Mouse (Mus musculus) forebrain, embryonic 12.5 days (tissue): Measurements from ENCODE around the gene Ntn1. TPM values are rescaled to one million over a fixed set of nuclear protein-coding genes. Genes with fewer than 3 reads are reported as not detected.

Source experiments
- ATAC-seq: fragments of 200-750 bp; cut with Nextera tagmentation; 2 replicates; pipeline ENCODE4 v1.8.0; 2017; ENCODE audit warnings: moderate TSS enrichment; ENCODE audit not compliant: low FRiP score
- H3K27ac ChIP-seq: fragments of 300-500 bp; sonication (generic); 2 replicates; pipeline ENCODE4 v1.5.1; 2016; ENCODE audit warnings: mild to moderate bottlenecking
- H3K27me3 ChIP-seq: fragments of 300-500 bp; sonication (generic); 2 replicates; pipeline ENCODE4 v1.6.1; 2016; ENCODE audit warnings: mild to moderate bottlenecking
- H3K36me3 ChIP-seq: fragments of 300-500 bp; sonication (generic); replicated peaks from 2 replicates; pipeline ENCODE4 v1.6.1; 2016; ENCODE audit warnings: mild to moderate bottlenecking
- H3K4me1 ChIP-seq: fragments of 300-500 bp; sonication (generic); 2 replicates; pipeline ENCODE4 v1.6.1; 2016
- H3K4me2 ChIP-seq: fragments of 300-500 bp; sonication (generic); 2 replicates; pipeline ENCODE4 v1.6.1; 2016; ENCODE audit warnings: mild to moderate bottlenecking, moderate library complexity
- H3K4me3 ChIP-seq: fragments of 300-500 bp; sonication (generic); replicated peaks from 2 replicates; pipeline ENCODE4 v1.5.1; 2016; ENCODE audit warnings: mild to moderate bottlenecking
- H3K9ac ChIP-seq: fragments of 300-500 bp; sonication (generic); 2 replicates; pipeline ENCODE4 v1.6.1; 2016; ENCODE audit warnings: mild to moderate bottlenecking
- H3K9me3 ChIP-seq: fragments of 300-500 bp; sonication (generic); 2 replicates; pipeline ENCODE4 v1.6.1; 2016
- WGBS: fragments of 180-500 bp; shearing (Covaris S2); methylation state at CpG from one replicate; pipeline ENCODE4 v1.1.7; 2016; 5-methylcytosine and 5-hydroxymethylcytosine counted together
- polyA plus RNA-seq: library from polyadenylated mRNA; unstranded; fragments of >200 nt; fragmentation: Nextera tagmentation; extraction: Ambion mirVana; gene quantifications from 2 replicates; pipeline ENCODE4 v1.2.1, GENCODE M21; 2016

Gene Ntn1
- polyA plus RNA-seq, 1 experiment from 2014 or later, result 14.2 TPM

DNA sequence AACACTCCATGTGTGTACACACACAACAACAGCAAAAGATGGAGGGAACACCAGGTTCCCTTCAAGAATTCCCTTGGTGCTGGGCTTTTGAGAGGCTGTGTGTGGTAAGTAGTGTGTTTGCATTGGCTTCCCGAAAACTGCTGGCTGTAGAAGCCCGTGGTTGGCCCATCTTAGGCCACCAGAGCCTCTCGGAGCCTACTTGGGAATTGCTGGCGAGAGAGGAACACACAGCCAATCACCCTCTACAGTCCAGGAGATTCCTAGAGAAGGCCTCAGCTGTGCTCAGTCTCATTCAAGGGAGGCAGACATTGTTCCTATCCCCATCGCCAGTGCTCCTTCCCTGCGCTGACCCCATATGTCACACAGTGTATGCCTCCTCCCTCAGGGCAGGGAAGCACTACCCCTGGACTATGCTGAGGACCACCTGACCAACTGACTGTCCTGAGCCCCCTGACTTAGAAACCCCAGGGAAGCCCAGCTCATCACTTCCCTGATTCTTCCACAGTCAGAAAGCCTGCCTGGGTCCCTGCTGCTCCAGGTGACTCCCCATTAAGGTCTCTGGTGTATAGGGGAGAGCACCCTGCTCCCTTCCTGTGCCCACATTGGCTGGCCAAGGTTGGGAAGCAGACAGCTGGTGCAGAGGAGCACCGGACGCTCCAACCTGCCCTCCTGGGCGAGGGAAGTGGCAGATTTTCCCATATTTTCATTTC is 186.0 kb downstream of the Ntn1 start:
- Histone ChIP-seq H3K9ac (peak overlapping the region; percentile 36; the same call in 1 of the 2 replicates), H3K36me3 (0 out of 2 replicates have a peak, but pooled peaks cover 5% of the 10 kb centered on the region), H3K27ac (peak overlapping the region; percentile 86), H3K9me3 (no peaks in the 10 kb centered on the region), H3K4me1 (peaks cover 45% of the 10 kb centered on the region), H3K4me3 (no peak overlapping the region), H3K4me2 (peak overlapping the region; percentile 30), H3K27me3 (peaks cover 3% of the 10 kb centered on the region; the same call in 1 of the 2 replicates)
- WGBS, result 44% methylated on average over 9 of the region's 9 CpGs
- ATAC-seq, result peak; percentile 50

- peaks cover 3% of the 10 kb centered on the region; the same call in 1 of the 2 replicates for H3K27me3 ChIP-seq
- no peak overlapping the region for H3K4me3 ChIP-seq
- H3K4me1 ChIP-seq, result peaks cover 45% of the 10 kb centered on the region
- H3K4me2 ChIP-seq, result no peak overlapping the region
- H3K27ac ChIP-seq, result peak overlapping the region; percentile 86
- 0 out of 2 replicates have a peak, but pooled peaks cover 5% of the 10 kb centered on the region for H3K36me3 ChIP-seq
- ATAC-seq, result no peak
- no peak overlapping the region for H3K9ac ChIP-seq
- no peaks in the 10 kb centered on the region for H3K9me3 ChIP-seq
- WGBS, result 78% methylated on average over 3 of the region's 3 CpGs
These were observed 186.7 kb downstream of the Ntn1 start for GRCm38 (mm10) chr11:68213896-68214295.

- ATAC-seq, result no peak
These were observed 188.6 kb downstream of the Ntn1 start for GRCm38 (mm10) chr11:68211924-68212578.

DNA sequence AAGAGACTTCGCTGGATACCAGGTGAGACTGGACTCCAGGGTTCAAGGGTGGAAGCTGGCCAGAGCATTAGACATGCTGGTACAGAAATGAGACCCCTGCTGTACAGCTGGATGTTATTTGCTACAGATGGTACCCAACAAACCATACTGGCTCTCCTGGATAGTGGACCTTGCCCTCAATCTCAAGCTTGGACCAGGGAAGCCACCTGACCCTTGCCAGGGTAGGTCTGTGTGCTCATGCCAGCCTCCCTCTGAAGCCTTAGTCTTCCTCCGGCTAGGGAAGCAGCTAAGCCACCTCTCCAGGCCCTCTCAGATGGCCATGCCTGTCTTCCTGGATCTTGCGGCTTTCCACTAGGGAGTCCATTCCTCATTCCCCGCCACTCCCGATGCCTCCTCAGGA is 189.9 kb downstream of the Ntn1 start:
- H3K9me3 ChIP-seq, result no peaks in the 10 kb centered on the region
- no peak overlapping the region for H3K9ac ChIP-seq
- no peaks in the 10 kb centered on the region; the same call in 1 of the 2 replicates for H3K27me3 ChIP-seq
- H3K4me2 ChIP-seq, result no peak overlapping the region
- H3K4me3 ChIP-seq, result no peak overlapping the region
- H3K36me3 ChIP-seq, result 0 out of 2 replicates have a peak, but pooled peaks cover 5% of the 10 kb centered on the region
- no peak for ATAC-seq
- WGBS, result 92% methylated on average over 5 of the region's 5 CpGs
- peaks cover 28% of the 10 kb centered on the region for H3K4me1 ChIP-seq
- no peak overlapping the region for H3K27ac ChIP-seq

More at GRCm38 (mm10) chr11:68211924-68212578, 188.6 kb downstream of the Ntn1 start:
- WGBS, result 69% methylated on average over 8 of the region's 8 CpGs
- Histone ChIP-seq H3K9me3 (no peaks in the 10 kb centered on the region), H3K36me3 (0 out of 2 replicates have a peak, but pooled peaks cover 5% of the 10 kb centered on the region), H3K27me3 (peaks cover 3% of the 10 kb centered on the region; the same call in 1 of the 2 replicates), H3K4me2 (no peak overlapping the region), H3K9ac (no peak overlapping the region), H3K4me3 (no peak overlapping the region), H3K4me1 (peaks cover 41% of the 10 kb centered on the region), H3K27ac (no peak overlapping the region; the same call in 1 of the 2 replicates)

DNA sequence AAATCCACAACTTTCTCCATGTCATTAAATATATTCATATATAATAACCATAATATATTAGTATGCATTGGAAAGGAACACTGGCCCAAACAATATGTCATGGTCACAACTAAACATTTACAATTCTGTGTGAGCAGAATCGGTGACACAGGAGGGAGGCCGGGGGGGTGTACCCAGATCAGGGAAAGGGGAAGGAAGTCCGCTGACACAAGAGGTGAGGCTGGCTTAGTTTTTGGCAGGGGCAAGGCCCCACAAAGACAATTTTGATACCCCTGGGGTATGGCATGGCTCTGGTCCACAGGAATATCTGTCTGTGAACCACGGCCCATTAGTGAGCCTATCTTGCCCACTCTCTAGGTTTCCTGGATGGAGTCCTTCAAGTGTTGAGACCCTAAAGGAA is 191.1 kb downstream of the Ntn1 start:
- peaks cover 16% of the 10 kb centered on the region for H3K4me1 ChIP-seq
- H3K4me2 ChIP-seq, result no peak overlapping the region
- H3K27me3 ChIP-seq, result no peaks in the 10 kb centered on the region; the same call in 1 of the 2 replicates

DNA sequence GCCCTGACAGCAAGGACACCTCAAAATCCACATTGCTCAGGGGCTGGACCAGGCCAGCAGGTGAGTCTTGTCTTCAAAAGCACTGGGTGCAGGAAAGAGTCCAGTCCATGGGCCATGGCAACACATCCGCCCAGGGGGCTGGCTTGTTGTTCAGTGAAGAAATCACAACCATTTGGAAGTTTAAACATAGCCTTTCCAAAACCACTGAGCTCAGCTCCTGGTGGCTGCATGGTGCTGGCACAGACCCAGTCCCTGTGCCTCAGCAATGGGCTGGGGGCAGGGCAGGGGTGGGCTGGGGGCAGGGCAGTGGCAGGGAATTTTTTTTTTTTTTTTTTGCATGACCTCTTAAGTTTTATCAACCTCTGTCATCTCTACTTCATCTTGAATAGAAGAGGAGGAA is 192.0 kb downstream of the Ntn1 start:
- Histone ChIP-seq H3K27me3 (no peaks in the 10 kb centered on the region; the same call in 1 of the 2 replicates), H3K4me1 (peaks cover 7% of the 10 kb centered on the region), H3K9me3 (no peaks in the 10 kb centered on the region), H3K27ac (no peak overlapping the region), H3K4me2 (no peak overlapping the region), H3K9ac (no peak overlapping the region), H3K4me3 (no peak overlapping the region), H3K36me3 (0 out of 2 replicates have a peak, but pooled peaks cover 5% of the 10 kb centered on the region)
- no peak for ATAC-seq
- 85% methylated on average over 1 of the region's 1 CpGs for WGBS

More for the DNA sequence above, 191.1 kb downstream of the Ntn1 start:
- ATAC-seq, result no peak
- 92% methylated on average over 4 of the region's 4 CpGs for WGBS
- no peak overlapping the region for H3K9ac ChIP-seq
- H3K36me3 ChIP-seq, result 0 out of 2 replicates have a peak, but pooled peaks cover 5% of the 10 kb centered on the region
- H3K27ac ChIP-seq, result no peak overlapping the region
- no peak overlapping the region for H3K4me3 ChIP-seq
- no peaks in the 10 kb centered on the region for H3K9me3 ChIP-seq

DNA sequence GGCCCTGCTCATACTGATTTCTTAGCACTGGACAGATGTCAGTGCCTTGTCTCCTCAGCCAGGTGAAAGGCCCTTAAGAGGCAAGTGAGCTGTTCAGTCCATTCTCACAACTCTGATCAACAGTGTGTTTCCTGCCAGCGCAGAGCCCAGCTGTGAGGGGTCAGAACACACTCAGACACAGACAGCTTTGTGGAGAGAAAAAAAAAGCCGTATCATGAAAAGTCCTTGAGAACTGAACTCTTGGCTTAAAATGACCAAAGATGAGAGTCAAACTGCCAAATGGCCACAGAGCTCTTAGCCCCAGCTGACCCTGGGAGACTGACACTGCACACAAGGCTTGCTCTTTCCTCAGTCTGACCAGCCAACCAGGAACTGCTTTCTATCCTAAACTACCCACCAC is 192.6 kb downstream of the Ntn1 start:
- Histone ChIP-seq H3K9me3 (no peaks in the 10 kb centered on the region), H3K9ac (no peak overlapping the region), H3K27ac (no peak overlapping the region), H3K4me2 (no peak overlapping the region), H3K4me3 (no peak overlapping the region), H3K27me3 (no peaks in the 10 kb centered on the region; the same call in 1 of the 2 replicates), H3K36me3 (0 out of 2 replicates have a peak, but pooled peaks cover 5% of the 10 kb centered on the region), H3K4me1 (peaks cover 7% of the 10 kb centered on the region)
- no peak for ATAC-seq
- 82% methylated on average over 2 of the region's 2 CpGs for WGBS

- 84% methylated on average over 10 of the region's 10 CpGs for WGBS
- no peak for ATAC-seq
- Histone ChIP-seq H3K9ac (no peak overlapping the region), H3K4me2 (no peak overlapping the region), H3K27ac (no peak overlapping the region), H3K36me3 (no peaks in the 10 kb centered on the region), H3K4me3 (no peak overlapping the region), H3K27me3 (peaks cover 3% of the 10 kb centered on the region; the same call in 1 of the 2 replicates), H3K4me1 (peaks cover 8% of the 10 kb centered on the region), H3K9me3 (no peaks in the 10 kb centered on the region)
These were observed 194.9 kb downstream of the Ntn1 start for GRCm38 (mm10) chr11:68205572-68206229.

DNA sequence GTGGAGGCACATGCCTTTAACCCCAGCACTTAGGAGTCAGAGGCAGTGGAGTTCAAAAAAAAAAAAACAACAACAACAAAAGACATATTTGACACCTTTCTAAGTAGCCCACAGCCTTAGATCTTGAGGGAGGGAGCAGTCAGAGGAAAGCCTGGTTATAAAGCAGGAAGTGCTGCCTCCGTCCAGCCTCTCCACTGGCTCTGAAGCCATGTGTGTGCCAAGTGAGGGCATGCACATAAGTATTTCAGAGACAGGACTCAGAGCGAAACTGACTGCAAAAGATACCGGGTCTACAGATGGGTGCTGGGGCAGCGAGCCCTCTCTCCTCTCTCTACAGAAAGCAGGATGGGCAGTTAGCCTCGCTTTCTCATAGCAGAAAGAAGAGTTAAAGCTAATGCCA is 196.2 kb downstream of the Ntn1 start:
- H3K9ac ChIP-seq, result no peak overlapping the region
- no peak for ATAC-seq
- no peak overlapping the region for H3K4me2 ChIP-seq
- H3K9me3 ChIP-seq, result no peaks in the 10 kb centered on the region
- H3K4me3 ChIP-seq, result no peak overlapping the region
- peaks cover 3% of the 10 kb centered on the region; the same call in 1 of the 2 replicates for H3K27me3 ChIP-seq
- H3K36me3 ChIP-seq, result no peaks in the 10 kb centered on the region
- H3K27ac ChIP-seq, result no peak overlapping the region
- peaks cover 15% of the 10 kb centered on the region for H3K4me1 ChIP-seq
- 89% methylated on average over 5 of the region's 5 CpGs for WGBS

GRCm38 (mm10) chr11:68203658-68204315 is 196.8 kb downstream of the Ntn1 start:
- H3K27me3 ChIP-seq, result peaks cover 3% of the 10 kb centered on the region; the same call in 1 of the 2 replicates
- ATAC-seq, result no peak
- H3K4me1 ChIP-seq, result peaks cover 17% of the 10 kb centered on the region
- no peak overlapping the region for H3K4me3 ChIP-seq
- no peak overlapping the region for H3K9ac ChIP-seq
- H3K9me3 ChIP-seq, result no peaks in the 10 kb centered on the region
- 80% methylated on average over 10 of the region's 10 CpGs for WGBS
- 0 out of 2 replicates have a peak overlapping the region, but pooled peaks have one; percentile 19 for H3K27ac ChIP-seq
- H3K36me3 ChIP-seq, result no peaks in the 10 kb centered on the region
- no peak overlapping the region for H3K4me2 ChIP-seq

DNA sequence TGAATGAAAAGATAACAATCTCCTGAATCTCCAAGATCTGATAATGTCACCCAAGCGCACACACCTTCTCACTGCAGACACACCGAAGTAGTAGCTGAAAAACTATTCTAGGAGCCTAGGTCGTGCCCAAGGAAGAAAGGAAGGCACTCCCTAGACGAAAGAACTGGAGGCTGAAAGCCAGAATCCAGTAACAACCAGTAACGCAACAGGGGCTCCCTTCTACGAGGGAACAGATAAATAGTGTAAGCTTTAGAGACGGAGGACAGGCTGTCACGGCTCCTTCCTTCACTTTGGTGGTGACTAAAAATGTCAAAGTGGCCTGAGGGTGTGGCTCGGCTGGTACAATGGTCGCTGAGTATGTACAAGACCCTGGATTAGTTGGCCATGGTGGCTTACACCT is 198.1 kb downstream of the Ntn1 start:
- Histone ChIP-seq H3K27ac (no peak overlapping the region), H3K4me3 (no peak overlapping the region), H3K9me3 (no peaks in the 10 kb centered on the region), H3K27me3 (peaks cover 3% of the 10 kb centered on the region; the same call in 1 of the 2 replicates), H3K4me2 (no peak overlapping the region), H3K4me1 (peaks cover 17% of the 10 kb centered on the region), H3K9ac (no peak overlapping the region), H3K36me3 (no peaks in the 10 kb centered on the region)
- no peak for ATAC-seq
- 56% methylated on average over 10 of the region's 10 CpGs for WGBS
